Mouse (Mus musculus) intestine, embryonic 14.5 days (tissue): Measurements from ENCODE around the gene Gm11492. TPM values are rescaled to one million over a fixed set of nuclear protein-coding genes. Genes with fewer than 3 reads are reported as not detected.

Source experiments
- ATAC-seq: fragments of 200-750 bp; cut with Nextera tagmentation; replicated peaks from 2 replicates; pipeline ENCODE4 v1.8.0; 2017; ENCODE audit warnings: low read depth, moderate number of reproducible peaks, moderate TSS enrichment, moderate library complexity; ENCODE audit not compliant: low FRiP score, low TSS enrichment
- DNase-seq: peaks from one replicate; pipeline ENCODE4 v3.0.0-alpha.2; 2018; ENCODE audit warnings: low spot score
- H3K27ac ChIP-seq: fragments of 300-500 bp; sonication (generic); 2 replicates; pipeline ENCODE4 v1.5.1; 2014; ENCODE audit warnings: low read depth, mild to moderate bottlenecking, control low read depth
- H3K27me3 ChIP-seq: fragments of 300-500 bp; sonication (generic); replicated peaks from 2 replicates; pipeline ENCODE4 v1.6.1; 2014; ENCODE audit warnings: low read length, control low read depth; ENCODE audit not compliant: control insufficient read depth, insufficient read depth
- H3K36me3 ChIP-seq: fragments of 300-500 bp; sonication (generic); 2 replicates; pipeline ENCODE4 v1.6.1; 2014; ENCODE audit warnings: low read length, control low read depth; ENCODE audit not compliant: control insufficient read depth, insufficient read depth
- H3K4me1 ChIP-seq: fragments of 300-500 bp; sonication (generic); replicated peaks from 2 replicates; pipeline ENCODE4 v1.6.1; 2014; ENCODE audit warnings: low read length, control low read depth, mixed read lengths; ENCODE audit not compliant: control insufficient read depth, insufficient read depth
- H3K4me2 ChIP-seq: fragments of 300-500 bp; sonication (generic); 2 replicates; pipeline ENCODE4 v1.6.1; 2014; ENCODE audit warnings: low read length
- H3K4me3 ChIP-seq: fragments of 300-500 bp; sonication (generic); 2 replicates; pipeline ENCODE4 v1.5.1; 2014; ENCODE audit warnings: low read depth, low read length, control low read depth, mixed read lengths
- H3K9ac ChIP-seq: fragments of 300-500 bp; sonication (generic); 2 replicates; pipeline ENCODE4 v1.6.1; 2014; ENCODE audit warnings: mild to moderate bottlenecking, low read length
- H3K9me3 ChIP-seq: fragments of 300-500 bp; sonication (generic); 2 replicates; pipeline ENCODE4 v1.6.1; 2016; ENCODE audit warnings: low read length, control low read depth; ENCODE audit not compliant: control insufficient read depth
- WGBS: fragments of 180-500 bp; shearing (Covaris S2); extraction: QIAGEN DNeasy Blood & Tissue Kit; methylation state at CpG from one replicate; pipeline ENCODE4 v1.1.7; 2014; 5-methylcytosine and 5-hydroxymethylcytosine counted together
- polyA plus RNA-seq: library from polyadenylated mRNA; unstranded; fragments of >200 nt; fragmentation: Nextera tagmentation; extraction: Ambion mirVana; gene quantifications from 2 replicates; pipeline ENCODE4 v1.2.1, GENCODE M21; 2014

The Gm11492 gene
- polyA plus RNA-seq, 1 experiment from 2014 or later: not detected

GRCm38 (mm10) chr11:87581933-87582710, 15.7 kb downstream of the Gm11492 start:
- H3K9ac ChIP-seq: no peak overlapping the region
- no peak for ATAC-seq
- DNase-seq: no peak
- no peak overlapping the region for H3K4me2 ChIP-seq
- H3K9me3 ChIP-seq: no peaks in the 10 kb centered on the region
- no peak overlapping the region for H3K4me3 ChIP-seq
- peaks cover 10% of the 10 kb centered on the region for H3K4me1 ChIP-seq
- H3K27me3 ChIP-seq: no peaks in the 10 kb centered on the region
- H3K27ac ChIP-seq: no peak overlapping the region
- 81% methylated on average over 8 of the region's 8 CpGs for WGBS
- no peaks in the 10 kb centered on the region for H3K36me3 ChIP-seq

GRCm38 (mm10) chr11:87583291-87584034, 17.0 kb downstream of the Gm11492 start:
- 80% methylated on average over 6 of the region's 6 CpGs for WGBS
- H3K27me3 ChIP-seq: no peaks in the 10 kb centered on the region
- no peak for DNase-seq

GRCm38 (mm10) chr11:87584711-87585505, 18.5 kb downstream of the Gm11492 start:
- Histone ChIP-seq H3K9me3 (no peaks in the 10 kb centered on the region), H3K4me1 (peaks cover 11% of the 10 kb centered on the region; the same call in 1 of the 2 replicates), H3K9ac (no peak overlapping the region), H3K27ac (0 out of 2 replicates have a peak overlapping the region, but pooled peaks have one; percentile 16), H3K4me3 (no peak overlapping the region), H3K4me2 (no peak overlapping the region), H3K27me3 (no peaks in the 10 kb centered on the region), H3K36me3 (no peaks in the 10 kb centered on the region)
- 69% methylated on average over 10 of the region's 10 CpGs for WGBS
- no peak for ATAC-seq
- DNase-seq: no peak

More at GRCm38 (mm10) chr11:87583291-87584034, 17.0 kb downstream of the Gm11492 start:
- Histone ChIP-seq H3K9me3 (no peaks in the 10 kb centered on the region), H3K4me1 (peaks cover 4% of the 10 kb centered on the region; the same call in 1 of the 2 replicates), H3K36me3 (no peaks in the 10 kb centered on the region), H3K9ac (no peak overlapping the region), H3K4me3 (no peak overlapping the region), H3K27ac (no peak overlapping the region), H3K4me2 (no peak overlapping the region)
- ATAC-seq: no peak

- Histone ChIP-seq H3K4me1 (peaks cover 19% of the 10 kb centered on the region; the same call in 1 of the 2 replicates), H3K9ac (no peak overlapping the region), H3K4me2 (no peak overlapping the region), H3K27ac (no peak overlapping the region), H3K27me3 (no peaks in the 10 kb centered on the region), H3K4me3 (no peak overlapping the region), H3K36me3 (no peaks in the 10 kb centered on the region), H3K9me3 (no peaks in the 10 kb centered on the region)
- no peak for ATAC-seq
- DNase-seq: no peak
- 92% methylated on average over 5 of the region's 5 CpGs for WGBS
These were observed 20.9 kb downstream of the Gm11492 start for GRCm38 (mm10) chr11:87587211-87587874.

- no peaks in the 10 kb centered on the region for H3K27me3 ChIP-seq
- H3K27ac ChIP-seq: no peak overlapping the region
- 87% methylated on average over 8 of the region's 8 CpGs for WGBS
- H3K9ac ChIP-seq: no peak overlapping the region
- DNase-seq (no peak), ATAC-seq (no peak)
- H3K4me1 ChIP-seq: peaks cover 33% of the 10 kb centered on the region
- peak overlapping the region; percentile 82 for H3K4me2 ChIP-seq
- no peaks in the 10 kb centered on the region for H3K9me3 ChIP-seq
- H3K4me3 ChIP-seq: no peak overlapping the region; the same call in 1 of the 2 replicates
- peaks cover 12% of the 10 kb centered on the region; the same call in 1 of the 2 replicates for H3K36me3 ChIP-seq
These were observed 23.2 kb downstream of the Gm11492 start for GRCm38 (mm10) chr11:87589605-87590004.

- DNase-seq: peak; percentile 81
- Histone ChIP-seq H3K27ac (peak overlapping the region; percentile 94), H3K4me3 (peak overlapping the region; percentile 84), H3K9me3 (no peaks in the 10 kb centered on the region), H3K4me1 (peaks cover 38% of the 10 kb centered on the region), H3K36me3 (peaks cover 14% of the 10 kb centered on the region; the same call in 1 of the 2 replicates), H3K9ac (peak overlapping the region; percentile 85), H3K4me2 (peak overlapping the region; percentile 82), H3K27me3 (no peaks in the 10 kb centered on the region)
- 2% methylated on average over 25 of the region's 25 CpGs for WGBS
- ATAC-seq: no peak
These were observed 24.5 kb downstream of the Gm11492 start for GRCm38 (mm10) chr11:87590841-87591525.

GRCm38 (mm10) chr11:87591526-87592353, 25.3 kb downstream of the Gm11492 start, which contains the start of gene Mtmr4:
Mtmr4 (plus strand) TSS chr11:87592162.
- H3K27me3 ChIP-seq: no peaks in the 10 kb centered on the region
- peak within 1 kb of the TSS; percentile 85 for H3K9ac ChIP-seq
- peak within 1 kb of the TSS; percentile 84 for H3K4me3 ChIP-seq
- WGBS: under 1% methylated on average over 61 of the region's 61 CpGs
- peaks cover 17% of the 10 kb centered on the region; the same call in 1 of the 2 replicates for H3K36me3 ChIP-seq
- H3K4me1 ChIP-seq: peaks cover 46% of the 10 kb centered on the region
- peak within 1 kb of the TSS; percentile 82 for H3K4me2 ChIP-seq
- no peaks in the 10 kb centered on the region for H3K9me3 ChIP-seq
- peak within 1 kb of the TSS; percentile 94 for H3K27ac ChIP-seq
- peak; percentile 99 for ATAC-seq
- DNase-seq: peak; percentile 96
